Mouse (Mus musculus) heart, adult 2 months (tissue): ENCODE results near the gene Rasa3.

Experiments used
- CTCF ChIP-seq: fragments of 200-600 bp; IDR thresholded peaks from 2 replicates; pipeline ENCODE4 v1.8.1; 2022; ENCODE audit warnings: antibody characterized with exemption, mild to moderate bottlenecking, moderate library complexity
- EP300 ChIP-seq: fragments of 200-500 bp; IDR thresholded peaks from 2 replicates; pipeline ENCODE4 v1.6.1; 2011; ENCODE audit warnings: low read depth, low read length, control low read depth; ENCODE audit not compliant: insufficient read depth
- POLR2A ChIP-seq: fragments of 200-500 bp; IDR thresholded peaks from 2 replicates; pipeline ENCODE4 v1.6.1; 2011; ENCODE audit warnings: mild to moderate bottlenecking, low read depth, low read length, control low read depth; ENCODE audit not compliant: insufficient read depth

GRCm38 (mm10) chr8:13660323-13660722 is 17.1 kb downstream of the Rasa3 start:
- no peak for TF ChIP-seq CTCF
- TF ChIP-seq POLR2A, result no peak
- TF ChIP-seq EP300, result no peak
